Mouse (Mus musculus): Measurements from ENCODE around the gene Ctrl. TPM values are rescaled to one million over a fixed set of nuclear protein-coding genes. Genes with fewer than 3 reads are reported as not detected.

The Ctrl gene
- polyA plus RNA-seq, 1 experiment = 0.14 TPM

DNA sequence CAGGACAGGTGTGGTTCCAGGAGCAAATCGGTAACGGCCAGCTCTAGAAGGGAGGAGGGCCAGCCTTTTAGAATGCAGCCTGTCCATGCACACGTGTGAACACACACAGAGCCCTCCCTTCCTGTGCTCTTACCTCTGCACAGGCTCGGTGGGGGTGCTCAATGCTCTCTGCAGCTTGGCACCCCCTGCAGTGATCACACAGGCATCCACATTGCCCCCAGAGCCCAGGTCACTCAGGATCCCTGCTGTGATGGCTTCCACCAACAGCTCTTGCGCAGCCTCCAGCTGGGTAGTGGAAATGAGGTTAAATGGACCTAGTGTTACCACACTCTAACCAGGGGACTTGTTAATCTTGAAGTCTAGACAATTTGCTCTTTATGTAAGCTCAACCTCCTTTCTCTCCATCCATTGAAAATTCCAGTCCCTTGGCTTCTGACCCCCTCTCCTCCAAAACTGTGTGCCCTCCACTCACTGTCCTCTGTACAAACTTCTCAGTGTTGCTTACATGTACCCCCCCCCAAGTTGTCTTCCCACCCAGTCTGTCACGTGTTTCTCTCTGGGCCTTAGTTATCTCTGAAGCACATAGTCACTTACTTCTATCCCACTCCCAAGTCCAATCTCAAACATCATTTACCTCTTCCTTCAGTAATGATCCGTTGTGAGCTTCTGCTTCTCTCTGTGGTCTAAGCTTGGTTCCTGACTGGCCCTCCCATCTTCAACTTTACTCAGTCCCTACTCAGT lies 2.4 kb upstream of the Ctrl start:
- H3K27me3 ChIP-seq (ENCODE audit: control insufficient read depth, insufficient read depth, insufficient read length) = no peaks in the 10 kb centered on the region
- peak overlapping the region; percentile 53 for H3ac ChIP-seq (ENCODE audit: control insufficient read depth, insufficient read length)
- H3K4me2 ChIP-seq (ENCODE audit: low read depth) = peak overlapping the region; percentile 95
- no peaks in the 10 kb centered on the region for H3K79me2 ChIP-seq (ENCODE audit: control insufficient read depth, insufficient read depth)
- peak overlapping the region; percentile 99 for H3K4me3 ChIP-seq
- H3K36me3 ChIP-seq (ENCODE audit: control insufficient read depth, insufficient read depth) = no peaks in the 10 kb centered on the region
- TF ChIP-seq MAX (IDR thresholded peaks at IDR 0.05; ENCODE audit: low read depth) (no peak), E2F4 (IDR thresholded peaks at IDR 0.05; ENCODE audit: insufficient read depth) (no peak), SRF (IDR thresholded peaks at IDR 0.05; ENCODE audit: control insufficient read depth, insufficient read length, low read depth) (no peak)

DNA sequence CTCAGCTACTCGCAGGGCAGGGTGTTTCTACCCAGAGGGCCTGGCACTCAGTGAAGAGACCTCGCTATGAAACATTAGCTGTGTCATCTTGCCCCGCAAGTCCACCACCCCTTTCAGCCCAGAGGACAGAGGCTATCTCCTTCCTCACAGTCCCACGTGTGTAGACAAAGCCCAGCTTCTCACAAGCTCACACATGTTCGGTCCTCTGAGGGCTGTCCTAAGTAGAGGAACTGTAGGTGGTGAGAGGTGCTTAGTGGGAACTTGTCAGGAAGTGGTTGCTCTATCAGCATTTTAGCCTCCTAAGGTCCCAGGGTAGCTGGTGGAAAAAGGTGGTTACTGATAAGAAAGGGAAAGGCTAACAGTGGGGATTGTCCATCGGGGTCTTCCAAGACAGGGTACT lies 1.4 kb upstream of the Ctrl start:
- no peak overlapping the region for H3ac ChIP-seq (ENCODE audit: control insufficient read depth, insufficient read length)
- no peak overlapping the region for H3K4me2 ChIP-seq (ENCODE audit: low read depth)

DNA sequence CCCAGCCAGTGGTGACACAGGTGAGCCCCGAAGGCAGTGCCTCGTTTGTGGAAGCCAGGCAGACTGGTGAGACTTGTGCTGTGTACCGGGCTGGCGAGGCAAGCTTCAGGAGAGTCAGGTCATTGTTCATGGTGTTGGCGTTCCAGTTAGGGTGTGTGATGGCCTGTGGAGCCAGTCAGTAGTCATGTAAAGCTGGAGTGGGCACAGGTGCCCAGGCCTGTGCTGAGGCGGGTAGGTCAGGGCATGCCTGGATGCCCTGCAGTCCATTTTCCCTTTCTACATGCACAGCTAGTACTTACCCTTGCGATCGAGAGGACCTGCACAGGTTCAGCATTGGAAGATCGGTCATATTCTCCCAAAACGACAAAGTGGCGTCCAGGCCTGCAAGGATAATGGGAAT lies 1.1 kb downstream of the Ctrl start:
- Histone ChIP-seq H3K4me2 (ENCODE audit: low read depth) (no peak overlapping the region), H3K79me2 (ENCODE audit: control insufficient read depth, insufficient read depth) (no peaks in the 10 kb centered on the region), H3K27me3 (ENCODE audit: control insufficient read depth, insufficient read depth, insufficient read length) (no peaks in the 10 kb centered on the region), H3K4me3 (no peak overlapping the region), H3ac (ENCODE audit: control insufficient read depth, insufficient read length) (no peak overlapping the region), H3K36me3 (ENCODE audit: control insufficient read depth, insufficient read depth) (no peaks in the 10 kb centered on the region)
- TF ChIP-seq POLR2AphosphoS2 (IDR thresholded peaks at IDR 0.05; ENCODE audit: insufficient read length, low read depth) = peak; percentile 37
- no peak for TF ChIP-seq POLR2A (IDR thresholded peaks at IDR 0.05; ENCODE audit: insufficient read length, low read depth)

More for the DNA sequence above, 1.4 kb upstream of the Ctrl start:
- Histone ChIP-seq H3K4me3 (no peak overlapping the region), H3K36me3 (ENCODE audit: control insufficient read depth, insufficient read depth) (no peaks in the 10 kb centered on the region), H3K27me3 (ENCODE audit: control insufficient read depth, insufficient read depth, insufficient read length) (no peaks in the 10 kb centered on the region), H3K79me2 (ENCODE audit: control insufficient read depth, insufficient read depth) (no peaks in the 10 kb centered on the region)
- TF ChIP-seq POLR2AphosphoS2 (IDR thresholded peaks at IDR 0.05; ENCODE audit: insufficient read length, low read depth) (peak; percentile 15), POLR2A (IDR thresholded peaks at IDR 0.05; ENCODE audit: insufficient read length, low read depth) (no peak)

DNA sequence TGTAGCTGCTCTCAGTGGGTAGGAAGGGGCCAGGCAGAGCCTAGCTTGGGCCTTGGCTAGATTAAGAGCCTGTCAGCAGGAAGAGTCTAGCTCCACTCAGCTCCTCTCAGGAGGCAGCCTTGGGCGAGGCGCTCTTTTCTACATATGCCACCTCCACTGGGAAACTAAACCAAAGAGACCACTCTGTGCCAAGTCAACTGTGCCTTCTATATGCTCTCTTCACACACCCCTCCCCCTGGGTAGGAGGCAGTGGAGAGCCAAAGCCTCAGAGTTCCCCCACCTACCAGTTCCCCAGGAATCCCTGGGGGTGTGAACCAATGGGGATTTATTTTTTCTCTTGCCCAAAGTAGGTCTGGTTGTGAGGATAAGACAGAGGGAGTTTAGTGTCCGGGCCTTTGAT lies 2.4 kb downstream of the Ctrl start:
- H3ac ChIP-seq (ENCODE audit: control insufficient read depth, insufficient read length) = no peak overlapping the region
- no peaks in the 10 kb centered on the region for H3K27me3 ChIP-seq (ENCODE audit: control insufficient read depth, insufficient read depth, insufficient read length)
- no peaks in the 10 kb centered on the region for H3K79me2 ChIP-seq (ENCODE audit: control insufficient read depth, insufficient read depth)
- H3K4me2 ChIP-seq (ENCODE audit: low read depth) = no peak overlapping the region
- no peak overlapping the region for H3K4me3 ChIP-seq
- H3K36me3 ChIP-seq (ENCODE audit: control insufficient read depth, insufficient read depth) = no peaks in the 10 kb centered on the region
- no peak for TF ChIP-seq USF1 (IDR thresholded peaks at IDR 0.05; ENCODE audit: low read depth)
- no peak for TF ChIP-seq SRF (IDR thresholded peaks at IDR 0.05; ENCODE audit: control insufficient read depth, insufficient read length, low read depth)
- no peak for TF ChIP-seq TCF12 (IDR thresholded peaks at IDR 0.05; ENCODE audit: insufficient read depth, poor library complexity, severe bottlenecking)
- TF ChIP-seq REST (IDR thresholded peaks at IDR 0.05; ENCODE audit: insufficient read depth, insufficient read length) = no peak
- TF ChIP-seq E2F4 (IDR thresholded peaks at IDR 0.05; ENCODE audit: insufficient read depth) = no peak
- no peak for TF ChIP-seq POLR2A (IDR thresholded peaks at IDR 0.05; ENCODE audit: insufficient read length, low read depth)
- TF ChIP-seq MYOD1 (IDR thresholded peaks at IDR 0.05; ENCODE audit: control insufficient read depth in 1 of 3, insufficient read length in 2 of 3, low read depth in 2 of 3) = no peak
- no peak for TF ChIP-seq MYOG (IDR thresholded peaks at IDR 0.05; ENCODE audit: control insufficient read depth in 1 of 3, insufficient read depth in 1 of 3, insufficient read length in 2 of 3, low read depth in 2 of 3)
- TF ChIP-seq CEBPB (IDR thresholded peaks at IDR 0.05; ENCODE audit: insufficient read depth, poor library complexity, severe bottlenecking) = no peak
- no peak for TF ChIP-seq TCF3 (IDR thresholded peaks at IDR 0.05; ENCODE audit: insufficient read length, low read depth)
- no peak for TF ChIP-seq POLR2AphosphoS2 (IDR thresholded peaks at IDR 0.05; ENCODE audit: insufficient read length, low read depth)

DNA sequence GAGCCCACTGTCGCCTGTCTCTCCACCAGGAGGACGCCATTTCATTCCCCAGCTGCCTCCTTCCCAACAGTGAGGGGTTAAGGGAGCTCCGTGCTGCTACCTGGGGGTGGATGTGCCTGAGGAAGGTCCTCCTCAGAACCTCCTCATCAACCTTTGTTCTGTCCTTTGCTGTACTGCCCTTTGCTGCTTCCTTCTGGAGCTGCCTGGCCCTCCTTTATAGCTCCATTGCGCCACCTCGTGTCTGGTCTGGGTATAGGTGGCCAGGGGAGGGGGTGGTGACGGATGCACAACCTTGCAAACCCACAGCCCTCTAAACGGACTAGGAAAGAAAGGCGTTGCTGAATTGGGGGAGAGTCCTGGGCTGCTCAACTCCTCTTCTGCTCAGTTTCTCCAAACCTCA lies 3.1 kb downstream of the Ctrl start:
- no peak overlapping the region for H3K4me2 ChIP-seq (ENCODE audit: low read depth)
- no peaks in the 10 kb centered on the region for H3K79me2 ChIP-seq (ENCODE audit: control insufficient read depth, insufficient read depth)
- H3K27me3 ChIP-seq (ENCODE audit: control insufficient read depth, insufficient read depth, insufficient read length) = no peaks in the 10 kb centered on the region
- H3ac ChIP-seq (ENCODE audit: control insufficient read depth, insufficient read length) = no peak overlapping the region
- no peaks in the 10 kb centered on the region for H3K36me3 ChIP-seq (ENCODE audit: control insufficient read depth, insufficient read depth)
- no peak overlapping the region for H3K4me3 ChIP-seq
- TF ChIP-seq SRF (IDR thresholded peaks at IDR 0.05; ENCODE audit: control insufficient read depth, insufficient read length, low read depth) (no peak), USF1 (IDR thresholded peaks at IDR 0.05; ENCODE audit: low read depth) (no peak), POLR2AphosphoS2 (IDR thresholded peaks at IDR 0.05; ENCODE audit: insufficient read length, low read depth) (no peak), MAX (IDR thresholded peaks at IDR 0.05; ENCODE audit: low read depth) (no peak), MYOG (IDR thresholded peaks at IDR 0.05; ENCODE audit: control insufficient read depth in 1 of 3, insufficient read depth in 1 of 3, insufficient read length in 2 of 3, low read depth in 2 of 3) (no peak), REST (IDR thresholded peaks at IDR 0.05; ENCODE audit: insufficient read depth, insufficient read length) (no peak), MYOD1 (IDR thresholded peaks at IDR 0.05; ENCODE audit: control insufficient read depth in 1 of 3, insufficient read length in 2 of 3, low read depth in 2 of 3) (no peak), E2F4 (IDR thresholded peaks at IDR 0.05; ENCODE audit: insufficient read depth) (no peak), POLR2A (IDR thresholded peaks at IDR 0.05; ENCODE audit: insufficient read length, low read depth) (no peak), CEBPB (IDR thresholded peaks at IDR 0.05; ENCODE audit: insufficient read depth, poor library complexity, severe bottlenecking) (no peak), TCF3 (IDR thresholded peaks at IDR 0.05; ENCODE audit: insufficient read length, low read depth) (no peak), TCF12 (IDR thresholded peaks at IDR 0.05; ENCODE audit: insufficient read depth, poor library complexity, severe bottlenecking) (no peak)
